Mouse (Mus musculus): ENCODE measurements at regions not wholly inside any gene's neighbourhood (a gene's known extent, or its start where the extent isn't known, plus 50 kb on each side); places are given as distances from the start of the nearest gene placed in this dataset.

- Histone ChIP-seq H3K27me3 (ENCODE audit: control insufficient read depth, insufficient read depth, low read length) (no peaks in the 10 kb centered on the region), H3K4me3 (ENCODE audit: low read depth, low read length) (no peak overlapping the region), H3K9ac (ENCODE audit: low read length) (no peak overlapping the region), H3K4me2 (ENCODE audit: low read depth, severe bottlenecking) (no peak overlapping the region), H3K27ac (replicated peaks; ENCODE audit: low read depth, low read length) (no peak overlapping the region), H3K36me3 (ENCODE audit: control insufficient read depth, insufficient read depth, low read length) (no peaks in the 10 kb centered on the region), H3K4me1 (ENCODE audit: control insufficient read depth, insufficient read depth, low read length) (no peaks in the 10 kb centered on the region), H3K9me3 (ENCODE audit: control insufficient read depth, low read length) (no peaks in the 10 kb centered on the region)
- ATAC-seq (ENCODE audit: insufficient number of reproducible peaks, low FRiP score, low TSS enrichment, low read depth) (no peak), DNase-seq (ENCODE audit: low spot score) (no peak)
- 83% methylated on average over 2 of the region's 2 CpGs for WGBS
Observed at GRCm38 (mm10) chr12:16122353-16123127, 305.8 kb upstream of the Trib2 start.

DNA sequence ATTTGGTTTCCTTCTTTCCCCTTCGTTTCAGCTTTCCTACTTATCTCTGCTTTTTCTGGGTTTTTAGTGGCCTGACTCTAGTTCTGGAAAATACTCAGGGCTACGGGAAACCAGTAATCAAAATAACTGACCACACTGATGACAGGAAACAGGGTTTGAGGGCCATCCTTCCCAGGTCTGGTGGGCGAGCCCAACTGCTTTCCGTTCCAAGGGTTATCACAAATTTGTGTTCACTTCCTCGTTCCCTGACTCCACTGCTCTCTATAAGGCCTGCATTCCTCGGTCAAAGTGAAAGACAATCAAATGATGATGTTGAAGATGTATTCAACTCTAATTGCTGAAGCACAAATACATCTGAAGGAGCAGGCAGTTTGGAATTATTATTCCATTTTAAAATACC lies 305.1 kb upstream of the Trib2 start:
- Histone ChIP-seq H3K4me1 (ENCODE audit: control insufficient read depth, insufficient read depth, low read length) (no peaks in the 10 kb centered on the region), H3K4me3 (ENCODE audit: low read depth, low read length) (no peak overlapping the region), H3K4me2 (ENCODE audit: low read depth, severe bottlenecking) (no peak overlapping the region), H3K9ac (ENCODE audit: low read length) (no peak overlapping the region), H3K36me3 (ENCODE audit: control insufficient read depth, insufficient read depth, low read length) (no peaks in the 10 kb centered on the region), H3K27me3 (ENCODE audit: control insufficient read depth, insufficient read depth, low read length) (no peaks in the 10 kb centered on the region), H3K9me3 (ENCODE audit: control insufficient read depth, low read length) (no peaks in the 10 kb centered on the region), H3K27ac (replicated peaks; ENCODE audit: low read depth, low read length) (no peak overlapping the region)
- 80% methylated on average over 6 of the region's 6 CpGs for WGBS
- DNase-seq (ENCODE audit: low spot score) (no peak), ATAC-seq (ENCODE audit: insufficient number of reproducible peaks, low FRiP score, low TSS enrichment, low read depth) (no peak)

DNA sequence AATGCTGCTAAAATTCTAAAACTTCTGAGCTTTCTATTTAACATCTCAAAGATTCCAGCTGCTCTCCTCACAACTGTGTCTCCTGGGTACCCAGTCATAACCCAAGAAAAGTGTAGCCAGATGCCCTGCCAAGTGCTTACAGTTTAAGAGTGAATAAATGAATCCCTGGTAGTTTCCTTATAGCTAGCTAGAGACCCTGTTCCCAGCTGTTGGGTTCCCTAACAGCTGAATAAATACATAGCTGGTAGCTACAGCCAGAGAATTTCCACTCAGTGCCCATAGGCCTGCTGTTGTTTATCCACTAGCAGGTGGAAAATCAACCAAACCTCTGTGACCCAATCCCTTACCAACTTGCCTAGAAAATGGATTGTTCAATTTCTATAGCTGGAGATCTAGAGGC lies 302.0 kb upstream of the Trib2 start:
- DNase-seq (ENCODE audit: low spot score) (no peak), ATAC-seq (ENCODE audit: insufficient number of reproducible peaks, low FRiP score, low TSS enrichment, low read depth) (no peak)
- Histone ChIP-seq H3K36me3 (ENCODE audit: control insufficient read depth, insufficient read depth, low read length) (no peaks in the 10 kb centered on the region), H3K4me3 (ENCODE audit: low read depth, low read length) (no peak overlapping the region), H3K4me2 (ENCODE audit: low read depth, severe bottlenecking) (no peak overlapping the region), H3K27ac (replicated peaks; ENCODE audit: low read depth, low read length) (no peak overlapping the region), H3K9ac (ENCODE audit: low read length) (no peak overlapping the region), H3K27me3 (ENCODE audit: control insufficient read depth, insufficient read depth, low read length) (no peaks in the 10 kb centered on the region), H3K4me1 (ENCODE audit: control insufficient read depth, insufficient read depth, low read length) (no peaks in the 10 kb centered on the region), H3K9me3 (ENCODE audit: control insufficient read depth, low read length) (no peaks in the 10 kb centered on the region)

GRCm38 (mm10) chr12:16106946-16107345 lies 290.2 kb upstream of the Trib2 start:
- 72% methylated on average over 7 of the region's 7 CpGs for WGBS
- DNase-seq (ENCODE audit: low spot score) = no peak

DNA sequence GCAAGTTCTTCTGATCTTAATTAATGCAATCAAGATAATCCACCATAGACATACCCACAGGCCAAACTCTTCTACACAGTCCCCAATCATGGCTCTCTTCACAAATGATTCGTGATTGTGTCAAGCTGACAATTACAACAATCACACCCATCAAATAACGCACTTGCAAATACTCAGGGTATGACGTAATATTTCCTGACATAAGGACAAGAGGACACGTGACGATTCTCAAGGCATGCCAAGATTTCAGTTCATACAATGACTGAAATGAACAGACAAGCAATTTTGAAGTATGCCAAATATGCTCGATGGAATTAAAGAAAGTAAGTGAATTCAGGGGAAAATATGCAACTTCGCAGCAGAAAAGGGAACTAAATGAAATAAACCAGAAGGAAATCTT lies 282.1 kb upstream of the Trib2 start:
- Histone ChIP-seq H3K4me1 (ENCODE audit: control insufficient read depth, insufficient read depth, low read length) (no peaks in the 10 kb centered on the region), H3K36me3 (ENCODE audit: control insufficient read depth, insufficient read depth, low read length) (no peaks in the 10 kb centered on the region), H3K9me3 (ENCODE audit: control insufficient read depth, low read length) (no peaks in the 10 kb centered on the region), H3K27ac (replicated peaks; ENCODE audit: low read depth, low read length) (no peak overlapping the region), H3K27me3 (ENCODE audit: control insufficient read depth, insufficient read depth, low read length) (no peaks in the 10 kb centered on the region), H3K4me2 (ENCODE audit: low read depth, severe bottlenecking) (no peak overlapping the region), H3K4me3 (ENCODE audit: low read depth, low read length) (no peak overlapping the region), H3K9ac (ENCODE audit: low read length) (no peak overlapping the region)
- ATAC-seq (ENCODE audit: insufficient number of reproducible peaks, low FRiP score, low TSS enrichment, low read depth) = no peak
- no peak for DNase-seq (ENCODE audit: low spot score)
- WGBS = 89% methylated on average over 7 of the region's 7 CpGs

More at GRCm38 (mm10) chr12:16106946-16107345, 290.2 kb upstream of the Trib2 start:
- H3K36me3 ChIP-seq (ENCODE audit: control insufficient read depth, insufficient read depth, low read length) = no peaks in the 10 kb centered on the region
- H3K27ac ChIP-seq (replicated peaks; ENCODE audit: low read depth, low read length) = no peak overlapping the region
- H3K9me3 ChIP-seq (ENCODE audit: control insufficient read depth, low read length) = no peaks in the 10 kb centered on the region
- no peaks in the 10 kb centered on the region for H3K27me3 ChIP-seq (ENCODE audit: control insufficient read depth, insufficient read depth, low read length)
- no peak overlapping the region for H3K9ac ChIP-seq (ENCODE audit: low read length)
- ATAC-seq (ENCODE audit: insufficient number of reproducible peaks, low FRiP score, low TSS enrichment, low read depth) = no peak
- no peaks in the 10 kb centered on the region for H3K4me1 ChIP-seq (ENCODE audit: control insufficient read depth, insufficient read depth, low read length)
- no peak overlapping the region for H3K4me3 ChIP-seq (ENCODE audit: low read depth, low read length)
- no peak overlapping the region for H3K4me2 ChIP-seq (ENCODE audit: low read depth, severe bottlenecking)

DNA sequence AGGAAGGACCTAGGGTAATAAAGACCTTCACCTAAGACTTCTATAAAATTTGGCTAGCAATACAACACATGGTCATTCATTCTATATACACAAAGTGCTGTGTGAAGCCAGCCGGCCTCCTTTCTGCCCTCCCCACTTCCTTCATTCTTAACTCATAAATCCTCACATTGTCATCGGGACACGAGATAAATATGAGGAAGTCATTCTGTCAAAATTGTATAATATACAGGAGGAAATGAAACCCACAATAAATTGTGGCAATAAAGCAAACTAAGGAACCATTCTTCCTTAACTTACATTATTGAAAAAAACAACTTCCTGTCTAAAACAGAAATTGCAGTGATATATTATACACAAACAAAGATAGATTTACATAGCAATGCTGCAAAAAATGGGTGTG lies 275.9 kb upstream of the Trib2 start:
- H3K4me1 ChIP-seq (ENCODE audit: control insufficient read depth, insufficient read depth, low read length) = no peaks in the 10 kb centered on the region
- DNase-seq (ENCODE audit: low spot score) (no peak), ATAC-seq (ENCODE audit: insufficient number of reproducible peaks, low FRiP score, low TSS enrichment, low read depth) (no peak)
- H3K9ac ChIP-seq (ENCODE audit: low read length) = no peak overlapping the region
- no peaks in the 10 kb centered on the region for H3K36me3 ChIP-seq (ENCODE audit: control insufficient read depth, insufficient read depth, low read length)
- no peaks in the 10 kb centered on the region for H3K27me3 ChIP-seq (ENCODE audit: control insufficient read depth, insufficient read depth, low read length)
- no peak overlapping the region for H3K4me2 ChIP-seq (ENCODE audit: low read depth, severe bottlenecking)
- WGBS = 79% methylated on average over 3 of the region's 3 CpGs
- H3K9me3 ChIP-seq (ENCODE audit: control insufficient read depth, low read length) = no peaks in the 10 kb centered on the region
- no peak overlapping the region for H3K4me3 ChIP-seq (ENCODE audit: low read depth, low read length)
- H3K27ac ChIP-seq (replicated peaks; ENCODE audit: low read depth, low read length) = no peak overlapping the region

DNA sequence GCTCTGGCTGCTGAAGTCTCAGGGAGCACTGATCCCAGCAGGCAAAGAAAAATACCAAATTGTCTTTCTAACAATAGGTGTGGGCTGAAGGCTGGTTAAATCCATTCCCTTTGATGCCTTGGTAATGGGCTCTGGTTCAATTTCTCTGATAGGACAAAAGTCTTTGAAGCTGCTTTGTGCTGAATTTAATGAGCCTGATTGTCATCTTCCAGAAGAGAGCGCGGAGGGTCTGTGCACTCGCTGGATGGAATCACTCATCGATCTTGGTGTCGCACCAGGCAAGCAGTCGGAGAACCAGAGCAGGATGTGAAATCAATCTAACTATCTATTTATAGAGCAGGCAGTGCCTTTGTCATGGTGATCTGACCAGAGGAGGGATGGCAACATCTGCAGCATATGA lies 274.6 kb upstream of the Trib2 start:
- no peak overlapping the region for H3K4me2 ChIP-seq (ENCODE audit: low read depth, severe bottlenecking)
- H3K4me1 ChIP-seq (ENCODE audit: control insufficient read depth, insufficient read depth, low read length) = no peaks in the 10 kb centered on the region
- no peak overlapping the region for H3K27ac ChIP-seq (replicated peaks; ENCODE audit: low read depth, low read length)
- ATAC-seq (ENCODE audit: insufficient number of reproducible peaks, low FRiP score, low TSS enrichment, low read depth) (no peak), DNase-seq (ENCODE audit: low spot score) (no peak)
- 46% methylated on average over 6 of the region's 6 CpGs for WGBS
- H3K27me3 ChIP-seq (ENCODE audit: control insufficient read depth, insufficient read depth, low read length) = no peaks in the 10 kb centered on the region
- H3K9me3 ChIP-seq (ENCODE audit: control insufficient read depth, low read length) = no peaks in the 10 kb centered on the region
- H3K9ac ChIP-seq (ENCODE audit: low read length) = no peak overlapping the region
- H3K36me3 ChIP-seq (ENCODE audit: control insufficient read depth, insufficient read depth, low read length) = no peaks in the 10 kb centered on the region
- no peak overlapping the region for H3K4me3 ChIP-seq (ENCODE audit: low read depth, low read length)

GRCm38 (mm10) chr12:16083176-16083575 lies 266.5 kb upstream of the Trib2 start:
- H3K9ac ChIP-seq (ENCODE audit: low read length) = no peak overlapping the region
- DNase-seq (ENCODE audit: low spot score) = no peak
- H3K4me1 ChIP-seq (ENCODE audit: control insufficient read depth, insufficient read depth, low read length) = no peaks in the 10 kb centered on the region
- H3K9me3 ChIP-seq (ENCODE audit: control insufficient read depth, low read length) = no peaks in the 10 kb centered on the region
- H3K27ac ChIP-seq (replicated peaks; ENCODE audit: low read depth, low read length) = no peak overlapping the region
- H3K4me3 ChIP-seq (ENCODE audit: low read depth, low read length) = no peak overlapping the region
- no peaks in the 10 kb centered on the region for H3K36me3 ChIP-seq (ENCODE audit: control insufficient read depth, insufficient read depth, low read length)
- WGBS = 42% methylated on average over 1 of the region's 1 CpGs
- H3K27me3 ChIP-seq (ENCODE audit: control insufficient read depth, insufficient read depth, low read length) = no peaks in the 10 kb centered on the region
- no peak overlapping the region for H3K4me2 ChIP-seq (ENCODE audit: low read depth, severe bottlenecking)
- ATAC-seq (ENCODE audit: insufficient number of reproducible peaks, low FRiP score, low TSS enrichment, low read depth) = no peak

DNA sequence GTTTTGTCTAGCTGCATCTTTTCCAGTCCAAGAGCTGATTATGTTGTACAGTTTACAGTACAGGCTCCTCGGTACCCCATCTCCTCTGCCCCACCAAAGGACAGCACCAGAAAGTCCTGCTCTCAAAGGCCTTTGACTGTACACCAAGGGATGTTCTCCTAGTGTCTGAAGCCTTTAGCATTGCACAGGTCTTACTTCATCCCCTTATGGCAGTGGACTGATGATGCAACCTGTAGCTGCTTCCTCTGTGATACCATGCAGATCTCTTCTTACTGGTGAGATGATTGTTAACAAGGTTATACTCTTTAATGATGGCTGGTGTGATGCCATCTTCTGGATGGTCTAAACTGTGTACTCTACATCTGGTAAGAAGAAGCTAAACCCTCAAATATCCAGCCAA lies 260.5 kb upstream of the Trib2 start:
- Histone ChIP-seq H3K4me1 (ENCODE audit: control insufficient read depth, insufficient read depth, low read length) (no peaks in the 10 kb centered on the region), H3K9ac (ENCODE audit: low read length) (no peak overlapping the region), H3K4me2 (ENCODE audit: low read depth, severe bottlenecking) (no peak overlapping the region), H3K27me3 (ENCODE audit: control insufficient read depth, insufficient read depth, low read length) (no peaks in the 10 kb centered on the region), H3K27ac (replicated peaks; ENCODE audit: low read depth, low read length) (no peak overlapping the region), H3K4me3 (ENCODE audit: low read depth, low read length) (no peak overlapping the region), H3K9me3 (ENCODE audit: control insufficient read depth, low read length) (no peaks in the 10 kb centered on the region), H3K36me3 (ENCODE audit: control insufficient read depth, insufficient read depth, low read length) (no peaks in the 10 kb centered on the region)
- 97% methylated on average over 1 of the region's 1 CpGs for WGBS
- no peak for DNase-seq (ENCODE audit: low spot score)
- no peak for ATAC-seq (ENCODE audit: insufficient number of reproducible peaks, low FRiP score, low TSS enrichment, low read depth)
